Mouse (Mus musculus) CH12.LX (cell line): ENCODE data around the gene Armc6. TPM values are rescaled to one million over a fixed set of nuclear protein-coding genes. Genes with fewer than 3 reads are reported as not detected.
A peak's percentile ranks its signal among the peaks of the same experiment; 100 is the strongest.

Experiments used
- DNase-seq: peaks from one replicate; pipeline ENCODE4 v3.0.0-alpha.2; 2013; ENCODE audit errors: extremely low read depth
- H3K27ac ChIP-seq: 2 replicates; pipeline ENCODE4 v1.5.1; 2012; ENCODE audit warnings: low read depth, mild to moderate bottlenecking, control low read depth, moderate library complexity; ENCODE audit not compliant: insufficient read depth
- H3K27me3 ChIP-seq: replicated peaks from 2 replicates; pipeline ENCODE3; 2012; ENCODE audit warnings: inconsistent platforms
- H3K36me3 ChIP-seq, 2 experiments: replicated peaks in 1 of 2; 2 replicates each; pipeline versions ENCODE3 to v1.6.1; 2012; ENCODE audit warnings: inconsistent platforms in 1 of 2, low read length in 1 of 2, mild to moderate bottlenecking in 1 of 2, mixed read lengths in 1 of 2, moderate library complexity in 1 of 2; ENCODE audit not compliant: control insufficient read depth in 1 of 2, insufficient read depth in 1 of 2
- H3K4me1 ChIP-seq, 2 experiments: 2 replicates each; pipeline ENCODE4 v1.6.1; 2012; ENCODE audit warnings: inconsistent platforms in 1 of 2, moderate library complexity in 1 of 2; ENCODE audit not compliant: insufficient read depth in 2 of 2, control insufficient read depth in 1 of 2
- H3K4me2 ChIP-seq: 2 replicates; pipeline ENCODE4 v1.6.1; 2012; ENCODE audit warnings: low read depth, mild to moderate bottlenecking, control low read depth; ENCODE audit not compliant: poor library complexity, insufficient read depth, severe bottlenecking
- H3K4me3 ChIP-seq, 3 experiments: fragments of 150-350 bp in 1 of 3; sonication (generic) in 1 of 3; replicated peaks in 1 of 3; 2 replicates each; pipeline versions ENCODE3 to v1.5.1; 2011 to 2012; ENCODE audit warnings: low read depth in 2 of 3, low read length in 2 of 3, mild to moderate bottlenecking in 2 of 3, moderate library complexity in 2 of 3, control low read depth in 1 of 3, improper control_type of control experiment in 1 of 3, inconsistent platforms in 1 of 3, mixed read lengths in 1 of 3; ENCODE audit not compliant: poor library complexity in 1 of 3
- H3K79me2 ChIP-seq: replicated peaks from 2 replicates; pipeline ENCODE4 v1.6.1; 2012; ENCODE audit warnings: mild to moderate bottlenecking, moderate library complexity; ENCODE audit not compliant: control insufficient read depth, poor library complexity, insufficient read depth, severe bottlenecking; ENCODE audit errors: extremely low read depth
- H3K9ac ChIP-seq: 2 replicates; pipeline ENCODE4 v1.6.1; 2012; ENCODE audit warnings: low read depth, mild to moderate bottlenecking, control low read depth, moderate library complexity; ENCODE audit not compliant: insufficient read depth
- H3K9me3 ChIP-seq: replicated peaks from 2 replicates; pipeline ENCODE3; 2012; ENCODE audit warnings: low read length, inconsistent platforms, mixed read lengths
- BHLHE40 ChIP-seq: IDR thresholded peaks from 2 replicates; pipeline ENCODE4 v1.6.1; 2011; ENCODE audit warnings: mild to moderate bottlenecking, low read depth, low read length, improper control_type of control experiment
- CHD1 ChIP-seq: IDR thresholded peaks from 2 replicates; pipeline ENCODE4 v1.6.1; 2012; ENCODE audit warnings: low read depth, low read length, improper control_type of control experiment, inconsistent platforms
- CHD2 ChIP-seq: IDR thresholded peaks from 2 replicates; pipeline ENCODE4 v1.6.1; 2011; ENCODE audit warnings: low read length, improper control_type of control experiment
- CTCF ChIP-seq, 2 experiments: IDR thresholded peaks in 1 of 2; conservative IDR thresholded peaks in 1 of 2; 2 replicates each; pipeline ENCODE4 v1.5.1; 2011 to 2012; ENCODE audit warnings: low read depth in 2 of 2, low read length in 2 of 2, improper control_type of control experiment in 1 of 2, inconsistent platforms in 1 of 2, mild to moderate bottlenecking in 1 of 2, moderate library complexity in 1 of 2
- E2F4 ChIP-seq: IDR thresholded peaks from 2 replicates; pipeline ENCODE4 v1.6.1; 2011; ENCODE audit warnings: low read depth, low read length, improper control_type of control experiment; ENCODE audit not compliant: insufficient replicate concordance
- ELF1 ChIP-seq: IDR thresholded peaks from 2 replicates; pipeline ENCODE4 v1.6.1; 2014; ENCODE audit warnings: low read depth, mild to moderate bottlenecking, inconsistent platforms, low read length, improper control_type of control experiment
- EP300 ChIP-seq: IDR thresholded peaks from 2 replicates; pipeline ENCODE4 v1.6.1; 2011; ENCODE audit warnings: low read length, improper control_type of control experiment
- ETS1 ChIP-seq: conservative IDR thresholded peaks from 2 replicates; pipeline ENCODE4 v1.6.1; 2012; ENCODE audit warnings: low read depth, mild to moderate bottlenecking, inconsistent platforms, low read length, improper control_type of control experiment, moderate library complexity
- GABPA ChIP-seq: IDR thresholded peaks from 2 replicates; pipeline ENCODE4 v1.6.1; 2012; ENCODE audit warnings: low read depth, low read length, improper control_type of control experiment, inconsistent platforms; ENCODE audit not compliant: insufficient replicate concordance
- HCFC1 ChIP-seq: IDR thresholded peaks from 2 replicates; pipeline ENCODE4 v1.6.1; 2012; ENCODE audit warnings: low read depth, mild to moderate bottlenecking, inconsistent platforms, low read length, improper control_type of control experiment
- IRF4 ChIP-seq: IDR thresholded peaks from 2 replicates; pipeline ENCODE4 v1.6.1; 2014; ENCODE audit warnings: low read depth, mild to moderate bottlenecking, inconsistent platforms, low read length, improper control_type of control experiment
- JUN ChIP-seq: IDR thresholded peaks from 2 replicates; pipeline ENCODE4 v1.6.1; 2011; ENCODE audit warnings: low read depth, mild to moderate bottlenecking, low read length, improper control_type of control experiment, moderate library complexity; ENCODE audit not compliant: insufficient read depth
- JUND ChIP-seq: conservative IDR thresholded peaks from 2 replicates; pipeline ENCODE4 v1.6.1; 2011; ENCODE audit warnings: low read depth, low read length, improper control_type of control experiment
- KAT2A ChIP-seq: IDR thresholded peaks from 2 replicates; pipeline ENCODE4 v1.6.1; 2012; ENCODE audit warnings: low read length, improper control_type of control experiment, inconsistent platforms; ENCODE audit not compliant: insufficient replicate concordance
- MAFK ChIP-seq: IDR thresholded peaks from 2 replicates; pipeline ENCODE4 v1.6.1; 2011; ENCODE audit warnings: low read length, improper control_type of control experiment; ENCODE audit not compliant: insufficient replicate concordance
- MAX ChIP-seq: IDR thresholded peaks from 2 replicates; pipeline ENCODE4 v1.6.1; 2011; ENCODE audit warnings: low read length, improper control_type of control experiment
- MAZ ChIP-seq: IDR thresholded peaks from 2 replicates; pipeline ENCODE4 v1.6.1; 2012; ENCODE audit warnings: low read depth, mild to moderate bottlenecking, inconsistent platforms, low read length, improper control_type of control experiment, moderate library complexity
- MEF2A ChIP-seq: IDR thresholded peaks from 2 replicates; pipeline ENCODE4 v1.6.1; 2014; ENCODE audit warnings: low read depth, mild to moderate bottlenecking, inconsistent platforms, low read length, improper control_type of control experiment, borderline replicate concordance
- MXI1 ChIP-seq: IDR thresholded peaks from 2 replicates; pipeline ENCODE4 v1.6.1; 2011; ENCODE audit warnings: mild to moderate bottlenecking, low read depth, low read length, improper control_type of control experiment
- MYC ChIP-seq: IDR thresholded peaks from 2 replicates; pipeline ENCODE4 v1.6.1; 2011; ENCODE audit warnings: low read depth, mild to moderate bottlenecking, improper control_type of control experiment, low read length
- NELFE ChIP-seq: IDR thresholded peaks from 2 replicates; pipeline ENCODE4 v1.6.1; 2011; ENCODE audit warnings: low read depth, low read length, improper control_type of control experiment
- NRF1 ChIP-seq: IDR thresholded peaks from 2 replicates; pipeline ENCODE4 v1.6.1; 2014; ENCODE audit warnings: low read depth, mild to moderate bottlenecking, inconsistent platforms, low read length, improper control_type of control experiment, moderate library complexity
- PAX5 ChIP-seq: IDR thresholded peaks from 2 replicates; pipeline ENCODE4 v1.6.1; 2012; ENCODE audit warnings: low read length, inconsistent platforms, mixed read lengths
- POLR2A ChIP-seq: IDR thresholded peaks from 2 replicates; pipeline ENCODE4 v1.6.1; 2011; ENCODE audit warnings: low read depth, mild to moderate bottlenecking, improper control_type of control experiment, low read length
- POLR2AphosphoS2 ChIP-seq: IDR thresholded peaks from 2 replicates; pipeline ENCODE4 v1.6.1; 2011; ENCODE audit warnings: low read depth, low read length, improper control_type of control experiment
- RAD21 ChIP-seq: IDR thresholded peaks from 2 replicates; pipeline ENCODE4 v1.6.1; 2011; ENCODE audit warnings: low read depth, mild to moderate bottlenecking, low read length, improper control_type of control experiment, moderate library complexity
- RCOR1 ChIP-seq: conservative IDR thresholded peaks from 2 replicates; pipeline ENCODE4 v1.6.1; 2012; ENCODE audit warnings: low read depth, mild to moderate bottlenecking, inconsistent platforms, low read length, improper control_type of control experiment
- SIN3A ChIP-seq: IDR thresholded peaks from 2 replicates; pipeline ENCODE4 v1.6.1; 2012; ENCODE audit warnings: low read length, improper control_type of control experiment, inconsistent platforms
- SMC3 ChIP-seq: IDR thresholded peaks from 2 replicates; pipeline ENCODE4 v1.6.1; 2011; ENCODE audit warnings: low read depth, low read length, improper control_type of control experiment
- TBP ChIP-seq: conservative IDR thresholded peaks from 2 replicates; pipeline ENCODE4 v1.6.1; 2011; ENCODE audit warnings: low read depth, low read length, improper control_type of control experiment
- TCF12 ChIP-seq: IDR thresholded peaks from 2 replicates; pipeline ENCODE4 v1.6.1; 2014; ENCODE audit warnings: low read depth, mild to moderate bottlenecking, inconsistent platforms, low read length, improper control_type of control experiment
- UBTF ChIP-seq: IDR thresholded peaks from 2 replicates; pipeline ENCODE4 v1.6.1; 2012; ENCODE audit warnings: low read depth, mild to moderate bottlenecking, inconsistent platforms, low read length, improper control_type of control experiment, moderate library complexity
- USF1 ChIP-seq: IDR thresholded peaks from 2 replicates; pipeline ENCODE4 v1.6.1; 2014; ENCODE audit warnings: low read depth, mild to moderate bottlenecking, inconsistent platforms, low read length, improper control_type of control experiment
- USF2 ChIP-seq: conservative IDR thresholded peaks from 2 replicates; pipeline ENCODE4 v1.6.1; 2011; ENCODE audit warnings: low read depth, low read length, improper control_type of control experiment
- ZC3H11A ChIP-seq: IDR thresholded peaks from 2 replicates; pipeline ENCODE4 v1.6.1; 2012; ENCODE audit warnings: low read depth, mild to moderate bottlenecking, inconsistent platforms, low read length, improper control_type of control experiment
- ZKSCAN1 ChIP-seq: IDR thresholded peaks from 2 replicates; pipeline ENCODE4 v1.6.1; 2012; ENCODE audit warnings: low read depth, inconsistent platforms, low read length, improper control_type of control experiment, borderline replicate concordance
- ZMIZ1 ChIP-seq: IDR thresholded peaks from 2 replicates; pipeline ENCODE4 v1.6.1; 2012; ENCODE audit warnings: low read depth, mild to moderate bottlenecking, inconsistent platforms, low read length, improper control_type of control experiment
- ZNF384 ChIP-seq: IDR thresholded peaks from 2 replicates; pipeline ENCODE4 v1.6.1; 2012; ENCODE audit warnings: low read depth, low read length, improper control_type of control experiment, inconsistent platforms
- dilution Hi-C: fragments of 300-500 bp; cut with MboI; formaldehyde crosslinking; loops from 2 replicates; pipeline ENCODE4 v1.14.3; 2020; ENCODE audit warnings: low sequenced_read_pairs; ENCODE audit not compliant: extremely low pct_unique_long_range_greater_than_20kb, extremely low pct_ligation_motif_present
- in situ Hi-C: fragments of 300-500 bp; cut with MboI; formaldehyde crosslinking; loops from 3 replicates; pipeline ENCODE4 v1.14.3; 2019; ENCODE audit warnings: low sequenced_read_pairs, low pct_ligation_motif_present, low pct_unique_long_range_greater_than_20kb, mixed read lengths
- polyA plus RNA-seq: library from polyadenylated mRNA; unstranded; fragments of >175 nt; gene quantifications from 2 replicates; pipeline ENCODE4 v1.2.1, GENCODE M21; 2012; ENCODE audit warnings: low read depth; ENCODE audit not compliant: insufficient read length
- total RNA-seq, 2 experiments: library from RNA; depleted of rRNA; stranded (reverse); fragments of 300-350 nt in 1 of 2; fragments of >200 nt in 1 of 2; gene quantifications; 2 replicates each; pipeline ENCODE4 v1.2.3; 2012 to 2014

Gene Armc6
- total RNA-seq (2012; rRNA removed) (31.1 and 39.2 TPM in 2 replicates), total RNA-seq (2014; rRNA removed) (21.6 and 23.7 TPM in 2 replicates), polyA plus RNA-seq (20.0 and 20.7 TPM in 2 replicates)

DNA sequence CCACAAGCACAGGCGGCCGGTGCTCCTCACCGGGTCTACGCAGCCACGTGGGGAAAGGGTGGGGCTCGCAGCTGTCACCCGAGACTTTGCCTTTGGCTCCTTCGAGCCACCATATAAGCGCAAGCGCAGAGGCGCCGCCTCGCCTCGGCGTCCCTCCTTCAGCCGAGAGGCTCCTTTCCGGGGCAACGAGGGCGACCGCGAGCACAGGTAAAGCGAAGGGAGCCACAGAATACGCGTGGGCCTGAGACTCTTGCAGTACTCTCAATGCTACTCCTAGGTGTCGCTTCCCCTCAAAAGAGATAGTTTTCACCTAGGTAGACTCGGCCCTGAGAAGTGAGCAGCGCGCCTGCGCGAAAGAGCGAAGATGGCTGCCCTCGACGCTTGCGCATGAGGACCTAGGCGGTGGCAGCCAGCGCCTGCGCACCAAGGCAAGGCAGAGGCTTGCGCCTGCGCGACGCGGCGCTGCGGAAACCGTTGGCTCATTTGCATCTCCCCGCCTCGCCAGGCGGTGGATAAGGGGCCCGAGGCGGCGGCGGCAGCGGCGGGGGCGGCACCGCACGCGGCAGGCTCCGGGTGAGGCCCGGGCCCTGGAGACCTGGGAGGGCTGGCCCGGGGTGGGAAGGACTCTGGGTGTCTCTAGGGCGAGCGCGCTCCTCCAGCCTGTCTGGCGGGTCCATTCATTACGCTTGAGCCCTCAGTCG is at the start of gene Armc6, which contains the start of gene Sugp2:
Gene Armc6, minus strand, starts transcription at position 387 of the 701 bp plus-strand sequence.
Gene Sugp2, plus strand, starts transcription at position 147 of the 701 bp plus-strand sequence.
- peaks cover 6% of the 10 kb centered on the region for H3K79me2 ChIP-seq
- peaks cover 3 to 32% of the 10 kb centered on the region in 2 experiments for H3K4me1 ChIP-seq
- peak within 1 kb of the TSS; percentile 87 for H3K4me2 ChIP-seq
- dilution Hi-C loops (no loop called here), in situ Hi-C loops (no loop called here)
- no peaks in the 10 kb centered on the region for H3K27me3 ChIP-seq
- TF ChIP-seq MAFK (no peak), POLR2A (peak; percentile 95), ZC3H11A (no peak), RAD21 (no peak), MYC (peak; percentile 97), CHD1 (no peak), KAT2A (peak; percentile 78; the same call in 1 of the 2 replicates), ZNF384 (no peak), POLR2AphosphoS2 (peak; percentile 26; the same call in 1 of the 2 replicates), ZMIZ1 (peak; percentile 79; the same call in 1 of the 2 replicates), NELFE (peak; percentile 98), MEF2A (peak; percentile 50), USF1 (peak; percentile 60), ZKSCAN1 (no peak), TBP (peak; percentile 51; the same call in 1 of the 2 replicates), E2F4 (no peak), TCF12 (peak; percentile 69), PAX5 (no peak), ETS1 (0 out of 2 replicates have a peak, but pooled peaks have one; percentile 14), MAX (peak; percentile 97), IRF4 (peak; percentile 59; the same call in 1 of the 2 replicates), MAZ (peak; percentile 79; the same call in 1 of the 2 replicates), JUND (no peak), MXI1 (peak; percentile 100), UBTF (peak; percentile 53; the same call in 1 of the 2 replicates), RCOR1 (no peak), CHD2 (no peak), EP300 (no peak), NRF1 (peak; percentile 92), HCFC1 (peak; percentile 83), GABPA (no peak; the same call in 1 of the 2 replicates), JUN (no peak), SMC3 (no peak), SIN3A (peak; percentile 100), ELF1 (peak; percentile 78), USF2 (0 out of 2 replicates have a peak, but pooled peaks have one; percentile 9), BHLHE40 (peak; percentile 73), CTCF (conservative IDR thresholded peaks at IDR 0.05 in 1 of 2, IDR thresholded peaks at IDR 0.05 in 1 of 2; ENCODE audit: low read depth in 2 of 2, low read length in 2 of 2) (no peak)
- H3K27ac ChIP-seq: peak within 1 kb of the TSS; percentile 86
- DNase-seq: peak; percentile 94
- H3K9me3 ChIP-seq: no peaks in the 10 kb centered on the region
- H3K9ac ChIP-seq: peak within 1 kb of the TSS; percentile 97
- peak within 1 kb of the TSS; percentile 72 to 89 (median 84) for H3K4me3 ChIP-seq
- peaks cover 32 to 58% of the 10 kb centered on the region in 2 experiments for H3K36me3 ChIP-seq
